Mouse (Mus musculus) CD4-positive, CD25-positive, alpha-beta regulatory T cell, adult 2 months (primary cell): Measurements from ENCODE around the gene Ube2cbp.

Source experiments
- DNase-seq: peaks from one replicate; pipeline ENCODE4 v3.0.0-alpha.2; 2012; ENCODE audit warnings: low read depth, low spot score

The Ube2cbp gene

GRCm38 (mm10) chr9:86324772-86325171 is 140.0 kb downstream of the Ube2cbp start:
- no peak for DNase-seq

- no peak for DNase-seq
Observed at GRCm38 (mm10) chr9:86319516-86320140, 145.1 kb downstream of the Ube2cbp start.

- no peak for DNase-seq
Observed at GRCm38 (mm10) chr9:86315700-86316099, 149.1 kb downstream of the Ube2cbp start.

- no peak for DNase-seq
Observed at GRCm38 (mm10) chr9:86308616-86309015, 156.1 kb downstream of the Ube2cbp start.

- no peak for DNase-seq
Observed at GRCm38 (mm10) chr9:86306556-86306955, 158.2 kb downstream of the Ube2cbp start.

- no peak for DNase-seq
Observed at GRCm38 (mm10) chr9:86301407-86301806, 163.3 kb downstream of the Ube2cbp start.

GRCm38 (mm10) chr9:86298596-86298995 is 166.2 kb downstream of the Ube2cbp start:
- DNase-seq: no peak

- DNase-seq: no peak
Observed at GRCm38 (mm10) chr9:86298131-86298530, 166.6 kb downstream of the Ube2cbp start.

- DNase-seq: no peak
Observed at GRCm38 (mm10) chr9:86296683-86297638, 167.8 kb downstream of the Ube2cbp start.

- DNase-seq: no peak
Observed at GRCm38 (mm10) chr9:86287570-86287954, 177.2 kb downstream of the Ube2cbp start.

- no peak for DNase-seq
Observed at GRCm38 (mm10) chr9:86286830-86287569, 177.8 kb downstream of the Ube2cbp start.

GRCm38 (mm10) chr9:86282555-86282954 is 182.2 kb downstream of the Ube2cbp start:
- no peak for DNase-seq

- DNase-seq: no peak
Observed at GRCm38 (mm10) chr9:86281147-86281467, 183.6 kb downstream of the Ube2cbp start.

GRCm38 (mm10) chr9:86280461-86281146 is 184.1 kb downstream of the Ube2cbp start:
- no peak for DNase-seq

GRCm38 (mm10) chr9:86269541-86269940 is 195.2 kb downstream of the Ube2cbp start:
- no peak for DNase-seq

- DNase-seq: no peak
Observed at GRCm38 (mm10) chr9:86266658-86267057, 198.1 kb downstream of the Ube2cbp start.
